Mouse (Mus musculus) heart, postnatal 14 days (tissue): ENCODE measurements around the gene 2310034G01Rik. TPM values are rescaled to one million over a fixed set of nuclear protein-coding genes. Genes with fewer than 3 reads are reported as not detected.
A peak's percentile ranks its signal among the peaks of the same experiment; 100 is the strongest.

Source experiments
- DNase-seq, 2 experiments: peaks; one replicate each; pipeline ENCODE4 v3.0.0; 2021 to 2022
- intact Hi-C: fragments of 180-260 bp; cut with DNase I; formaldehyde crosslinking; loops from one replicate; pipeline ENCODE4 v1.15.1; 2025
- total RNA-seq, 2 experiments: library from RNA; stranded (reverse); gene quantifications; 2 replicates each; pipeline ENCODE4 v1.2.3; 2021

2310034G01Rik gene
- total RNA-seq, 2 experiments from 2014 or later = 0.22 to 0.48 TPM

DNA sequence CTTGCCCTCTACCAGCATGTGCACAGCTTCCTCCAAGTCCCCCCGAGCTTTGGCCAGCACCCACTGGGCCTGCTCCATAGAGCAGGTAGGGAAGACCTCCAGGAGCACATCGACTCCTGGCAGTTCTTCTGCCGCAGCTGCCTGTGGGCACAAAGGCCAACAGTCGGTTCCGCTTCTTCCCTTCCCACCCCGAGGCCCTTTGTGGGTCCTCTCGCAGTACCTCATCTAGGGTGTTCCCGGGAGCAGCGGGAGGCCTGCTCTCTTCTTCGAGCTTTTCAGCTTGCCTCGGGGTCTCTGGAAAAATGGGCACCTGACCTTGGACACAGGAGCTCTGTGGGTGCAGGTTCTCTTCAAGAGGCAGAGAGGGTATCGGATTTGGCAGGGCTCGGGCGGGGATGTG is 18.8 kb downstream of the 2310034G01Rik start:
- intact Hi-C loops = no loop called here
- no peak for DNase-seq

DNA sequence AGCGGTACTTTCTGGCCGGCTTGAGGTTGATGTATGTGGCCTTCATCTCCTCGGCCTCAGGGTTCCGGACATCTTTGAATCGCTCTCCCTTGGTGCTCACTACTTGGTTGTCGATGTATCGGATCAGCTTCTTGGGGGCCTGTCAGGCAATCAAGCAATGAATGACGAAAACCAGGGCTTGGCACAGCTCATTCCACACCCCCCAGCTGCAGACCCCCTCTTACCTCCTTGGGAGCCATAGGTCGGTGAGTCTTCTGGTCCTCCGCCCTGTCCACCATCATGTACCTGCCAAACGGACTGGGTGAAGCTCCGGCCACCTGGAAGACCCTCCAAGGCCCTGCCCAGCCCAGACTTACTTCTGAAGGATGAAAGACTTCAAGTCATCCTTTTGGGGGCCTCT is 19.4 kb downstream of the 2310034G01Rik start:
- intact Hi-C loops = no loop called here
- DNase-seq = no peak

DNA sequence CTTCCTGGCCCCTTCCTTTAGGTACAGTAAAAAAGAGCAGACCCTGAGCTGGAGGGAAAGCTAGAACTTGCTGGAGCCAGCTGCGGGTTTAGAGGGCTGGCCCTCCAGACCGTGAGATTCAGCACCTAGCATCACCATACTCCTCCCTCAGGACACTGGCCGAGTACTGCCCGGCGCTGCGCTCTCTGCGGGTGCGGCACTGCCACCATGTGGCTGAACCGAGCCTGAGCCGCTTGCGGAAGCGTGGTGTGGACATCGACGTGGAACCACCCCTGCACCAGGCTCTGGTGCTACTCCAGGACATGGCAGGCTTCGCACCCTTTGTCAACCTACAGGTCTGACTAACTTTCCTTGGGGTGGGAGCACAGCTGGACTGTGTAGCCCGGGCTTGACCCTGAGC is 20.2 kb downstream of the 2310034G01Rik start:
- intact Hi-C loops = no loop called here

DNA sequence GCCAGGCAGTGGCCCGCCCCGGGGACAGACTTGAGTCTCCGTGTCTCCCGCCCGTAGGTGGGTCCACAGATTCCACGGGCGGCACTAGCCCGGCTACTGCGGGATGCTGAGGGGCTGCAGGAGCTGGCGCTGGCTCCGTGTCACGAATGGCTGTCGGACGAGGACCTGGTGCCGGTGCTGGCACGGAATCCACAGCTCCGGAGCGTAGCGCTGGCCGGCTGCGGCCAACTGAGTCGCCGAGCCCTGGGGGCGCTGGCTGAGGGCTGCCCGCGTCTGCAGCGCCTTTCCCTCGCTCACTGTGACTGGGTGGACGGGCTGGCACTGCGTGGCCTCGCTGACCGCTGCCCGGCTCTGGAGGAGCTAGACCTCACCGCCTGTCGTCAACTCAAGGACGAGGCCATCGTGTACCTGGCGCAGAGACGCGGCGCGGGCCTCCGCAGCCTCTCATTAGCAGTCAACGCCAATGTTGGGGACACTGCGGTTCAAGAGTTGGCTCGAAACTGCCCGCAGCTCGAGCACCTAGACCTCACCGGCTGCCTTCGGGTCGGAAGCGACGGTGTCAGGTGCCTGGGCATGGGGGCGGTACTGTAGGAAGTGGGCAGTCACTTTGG is 21.0 kb downstream of the 2310034G01Rik start:
- DNase-seq = peak; percentile 37 to 39
- intact Hi-C loops = no loop called here

More for the DNA sequence above, 20.2 kb downstream of the 2310034G01Rik start:
- DNase-seq = peak; percentile 89 to 90

DNA sequence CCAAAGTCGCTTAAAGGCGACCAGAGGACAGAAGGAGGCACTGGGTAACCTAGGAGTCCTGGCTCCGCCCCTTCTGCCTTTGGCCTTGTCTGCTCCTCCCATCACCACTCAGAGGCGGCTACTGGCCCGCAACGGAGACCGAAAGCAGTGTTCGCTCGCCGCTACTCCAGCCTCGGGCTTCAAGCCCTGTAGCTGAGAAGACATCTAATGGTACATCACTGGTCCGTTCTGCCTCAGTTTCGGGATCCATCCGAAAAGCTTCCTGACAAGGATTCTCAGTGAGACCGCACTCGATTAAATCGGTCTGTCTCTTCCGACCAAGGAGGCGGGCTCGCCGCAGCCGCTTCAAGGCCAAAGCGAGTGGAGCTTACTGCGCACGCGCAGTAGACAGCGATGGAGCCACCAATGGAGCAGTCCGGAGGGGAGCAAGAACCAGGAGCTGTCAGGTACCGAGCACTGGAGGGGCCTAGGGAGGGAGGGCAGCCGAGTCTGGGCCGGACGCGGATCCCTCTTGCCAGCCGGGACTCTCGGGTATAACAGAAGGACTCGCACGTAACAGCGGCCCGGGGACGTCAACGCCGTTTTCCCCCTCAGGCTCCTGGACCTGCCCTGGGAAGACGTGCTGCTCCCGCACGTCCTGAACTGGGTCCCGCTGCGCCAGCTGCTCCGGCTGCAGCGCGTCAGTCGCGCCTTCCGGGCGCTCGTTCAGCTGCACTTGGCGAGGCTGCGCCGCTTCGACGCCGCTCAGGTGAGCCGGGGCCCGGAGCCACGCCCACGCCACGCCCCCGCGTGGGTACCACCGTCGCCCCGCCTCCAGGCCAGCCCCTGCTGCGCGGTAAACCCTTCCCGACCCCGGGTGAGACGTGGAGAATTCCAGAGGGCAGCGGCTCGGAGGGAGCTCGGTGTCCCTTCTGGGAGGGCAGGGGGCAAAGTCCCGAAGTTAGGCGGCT is 21.7 kb downstream of the 2310034G01Rik start, which contains the start of gene Fbxl15:
TSS of gene Fbxl15 (plus strand) at position 104 of the 950 bp plus-strand sequence.
- intact Hi-C loops = no loop called here
- DNase-seq = peak; percentile 93 to 97

DNA sequence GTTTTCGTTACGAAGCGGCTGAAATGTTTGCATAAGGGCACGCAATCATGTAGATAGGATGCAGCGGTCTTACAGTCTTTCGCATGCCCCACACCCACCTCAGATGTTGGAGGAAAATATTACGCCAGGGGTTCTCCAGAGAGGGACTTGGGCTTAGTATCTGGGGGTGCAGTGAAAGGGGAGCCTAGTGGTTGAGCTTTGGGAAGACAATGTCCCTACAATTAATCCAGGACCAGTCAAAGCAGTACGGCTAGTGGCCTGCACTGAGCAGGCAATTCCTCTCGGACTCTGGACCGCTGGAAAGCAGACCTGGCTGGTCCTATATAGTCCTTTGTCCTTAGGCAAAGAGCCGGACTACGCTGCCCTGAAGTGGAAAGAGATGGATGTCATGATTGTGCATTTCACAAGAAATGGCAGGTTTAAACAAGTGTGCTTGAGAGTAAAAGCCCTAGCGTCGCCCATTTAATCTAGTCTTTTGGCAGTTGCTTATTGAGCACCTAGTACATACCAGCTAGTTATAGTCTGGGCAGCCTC is 22.5 kb downstream of the 2310034G01Rik start:
- no peak for DNase-seq
- intact Hi-C loops = loop anchor here (2.0 kb wide), 1 partner anchor 17 kb away; no protein-coding TSS in a partner anchor

DNA sequence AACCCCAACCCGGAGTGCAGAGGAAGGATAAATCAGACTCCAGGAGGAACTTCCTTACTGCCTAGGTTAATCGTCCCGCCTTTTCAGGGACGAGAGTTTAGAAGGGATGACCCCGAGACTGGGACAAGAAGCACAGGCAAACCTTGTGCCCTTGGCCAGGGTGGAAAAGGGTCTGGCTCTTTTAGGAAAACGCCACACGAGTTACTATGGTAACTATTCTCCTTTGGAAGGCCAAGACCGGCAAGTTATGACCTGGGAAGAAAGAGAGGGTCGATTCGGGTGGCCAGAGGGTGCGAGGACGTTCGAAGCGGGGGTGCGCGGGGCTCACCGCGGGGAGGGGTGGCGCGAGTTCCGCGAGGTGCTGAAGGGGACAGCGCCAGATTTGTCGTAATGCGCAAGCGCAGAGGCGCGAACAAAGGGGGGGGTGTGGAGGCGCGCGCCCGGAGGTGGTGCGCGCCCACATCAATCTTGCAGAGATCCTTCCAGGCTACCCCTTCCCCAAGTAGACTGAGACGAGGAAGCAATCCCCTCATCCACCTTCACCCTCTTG is 23.3 kb downstream of the 2310034G01Rik start, which contains the start of gene Psd:
TSS of gene Psd (minus strand) at position 401 of the 550 bp plus-strand sequence.
- intact Hi-C loops = loop anchor here (2.0 kb wide), 1 partner anchor 16 kb away; no protein-coding TSS in a partner anchor

DNA sequence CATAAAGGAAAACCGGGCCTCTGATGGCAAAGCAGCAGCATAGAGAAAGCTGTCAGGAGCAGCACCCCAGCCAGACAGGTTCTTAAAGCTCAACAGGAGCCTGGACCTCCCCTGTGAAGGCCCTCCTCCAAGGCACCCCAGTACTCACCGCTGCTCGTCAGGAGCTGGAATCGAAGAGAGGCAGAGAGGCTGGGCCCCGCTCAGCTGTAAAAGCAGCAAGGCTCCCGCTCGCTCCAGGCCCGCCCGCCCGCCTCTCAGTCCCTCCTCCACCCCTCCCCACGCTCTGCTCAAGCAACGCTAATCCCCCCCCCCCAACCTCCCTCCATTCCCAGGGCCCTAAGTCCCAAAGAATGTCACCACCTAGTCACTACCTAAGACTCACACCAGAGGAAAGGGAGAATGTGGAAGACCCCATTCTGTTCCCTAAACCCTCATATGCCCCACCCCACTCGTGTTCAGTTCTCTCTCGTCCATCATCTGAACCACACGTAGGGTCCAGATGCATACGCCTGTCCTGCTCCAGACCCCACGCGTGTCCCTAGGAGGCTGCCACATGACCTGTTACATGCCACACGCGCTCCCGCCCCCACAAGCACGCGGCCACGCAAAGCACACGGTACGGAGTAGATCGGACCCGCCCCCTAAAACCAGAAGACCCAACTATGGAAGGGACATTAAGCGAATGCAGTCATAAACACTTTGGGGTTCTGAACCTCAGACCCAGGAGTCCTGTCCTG is 23.9 kb downstream of the 2310034G01Rik start:
- intact Hi-C loops = loop anchor here (2.0 kb wide), 1 partner anchor 15 kb away; no protein-coding TSS in a partner anchor
- no peak for DNase-seq

More for the DNA sequence above, 23.3 kb downstream of the 2310034G01Rik start, which contains the start of gene Psd:
- peak; percentile 61 to 64 for DNase-seq

DNA sequence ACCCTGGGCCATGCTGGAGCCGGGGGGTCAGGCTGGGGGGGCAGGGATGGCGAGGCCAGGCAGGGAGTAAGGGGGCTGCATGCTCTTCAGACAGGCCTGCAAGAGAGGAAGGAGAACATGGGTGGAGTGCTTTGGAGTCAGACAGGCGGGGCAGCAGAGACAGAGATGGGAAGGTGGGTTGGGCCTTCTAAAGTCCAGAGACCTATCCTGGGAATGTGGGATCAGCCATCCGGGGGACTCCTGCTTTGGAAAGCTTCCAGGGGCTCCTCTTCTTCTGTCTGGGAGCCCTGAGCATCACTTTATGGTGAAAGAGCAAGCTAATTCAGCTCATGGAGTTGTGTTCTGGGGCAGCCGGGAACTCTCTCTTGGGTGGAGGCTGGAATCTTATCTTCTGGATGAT is 25.2 kb downstream of the 2310034G01Rik start:
- intact Hi-C loops = no loop called here

DNA sequence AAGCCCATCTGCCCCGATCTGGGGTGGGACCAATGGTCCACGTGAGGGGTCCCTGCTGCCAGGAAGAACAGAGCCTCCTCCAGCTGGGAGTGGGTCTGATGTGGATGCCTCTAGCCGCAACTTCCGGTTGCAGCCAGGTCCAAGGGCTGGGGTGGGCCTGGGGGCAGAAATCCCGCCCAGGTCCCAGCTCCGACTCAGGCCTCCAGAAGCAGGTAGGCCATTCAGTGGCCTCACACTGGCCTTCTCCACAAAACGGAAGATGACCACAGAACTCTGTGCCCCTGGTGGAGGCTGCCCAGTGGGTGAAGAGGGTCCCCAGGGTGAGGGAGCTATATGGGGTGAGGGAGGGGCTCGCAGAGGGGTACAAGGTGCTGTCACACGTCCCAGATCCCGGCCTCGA is 25.7 kb downstream of the 2310034G01Rik start:
- DNase-seq = no peak
- intact Hi-C loops = no loop called here

More for the DNA sequence above, 25.2 kb downstream of the 2310034G01Rik start:
- no peak for DNase-seq

DNA sequence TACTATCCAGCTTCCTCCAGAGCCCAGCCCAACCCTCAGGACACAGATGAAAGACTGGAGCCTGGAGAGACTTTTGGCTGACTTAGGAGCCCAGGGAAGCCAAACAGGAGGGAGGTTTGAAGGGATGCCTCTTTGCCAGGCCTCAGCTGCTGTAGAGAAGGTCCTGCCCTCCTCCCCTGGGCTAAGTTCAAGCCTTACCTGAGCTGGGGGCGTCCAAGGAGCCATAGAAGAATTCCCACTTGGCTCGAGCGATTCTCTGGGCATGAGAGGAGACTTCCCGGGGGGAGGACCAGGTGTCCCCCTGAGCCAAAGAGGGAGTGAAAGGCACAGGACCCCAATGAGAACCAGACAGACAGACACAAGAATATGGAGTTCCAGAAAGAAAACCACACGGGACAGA is 26.4 kb downstream of the 2310034G01Rik start:
- intact Hi-C loops = no loop called here

DNA sequence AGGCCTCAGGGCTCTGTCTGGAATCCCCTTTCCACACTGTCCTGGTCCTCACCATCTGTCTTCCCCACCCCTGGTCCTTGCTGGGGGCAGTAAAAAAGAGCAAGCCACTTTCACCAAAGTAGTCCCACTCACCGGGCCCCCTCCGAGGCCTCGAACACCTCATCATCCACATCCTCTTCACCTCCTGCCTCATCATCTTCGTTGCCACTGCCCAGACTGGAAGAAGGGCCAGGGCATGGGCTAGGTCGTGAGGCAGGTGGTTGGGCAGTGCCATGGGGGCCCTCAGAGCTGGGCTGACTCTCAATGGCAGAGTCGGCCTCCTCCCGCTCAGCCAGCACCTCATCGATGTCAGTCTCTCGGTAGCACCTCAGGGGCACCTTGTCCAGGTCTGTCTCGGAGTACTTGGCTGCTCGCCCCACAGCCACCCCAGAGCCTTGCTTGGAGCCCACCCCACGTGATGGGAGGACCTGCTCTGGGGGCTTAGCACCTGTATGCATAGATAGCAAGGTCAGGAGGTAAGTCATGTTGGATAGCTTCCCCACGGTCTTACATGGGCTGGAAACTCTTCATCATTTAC is 27.0 kb downstream of the 2310034G01Rik start:
- DNase-seq = no peak
- intact Hi-C loops = no loop called here

More for the DNA sequence above, 26.4 kb downstream of the 2310034G01Rik start:
- DNase-seq = no peak

DNA sequence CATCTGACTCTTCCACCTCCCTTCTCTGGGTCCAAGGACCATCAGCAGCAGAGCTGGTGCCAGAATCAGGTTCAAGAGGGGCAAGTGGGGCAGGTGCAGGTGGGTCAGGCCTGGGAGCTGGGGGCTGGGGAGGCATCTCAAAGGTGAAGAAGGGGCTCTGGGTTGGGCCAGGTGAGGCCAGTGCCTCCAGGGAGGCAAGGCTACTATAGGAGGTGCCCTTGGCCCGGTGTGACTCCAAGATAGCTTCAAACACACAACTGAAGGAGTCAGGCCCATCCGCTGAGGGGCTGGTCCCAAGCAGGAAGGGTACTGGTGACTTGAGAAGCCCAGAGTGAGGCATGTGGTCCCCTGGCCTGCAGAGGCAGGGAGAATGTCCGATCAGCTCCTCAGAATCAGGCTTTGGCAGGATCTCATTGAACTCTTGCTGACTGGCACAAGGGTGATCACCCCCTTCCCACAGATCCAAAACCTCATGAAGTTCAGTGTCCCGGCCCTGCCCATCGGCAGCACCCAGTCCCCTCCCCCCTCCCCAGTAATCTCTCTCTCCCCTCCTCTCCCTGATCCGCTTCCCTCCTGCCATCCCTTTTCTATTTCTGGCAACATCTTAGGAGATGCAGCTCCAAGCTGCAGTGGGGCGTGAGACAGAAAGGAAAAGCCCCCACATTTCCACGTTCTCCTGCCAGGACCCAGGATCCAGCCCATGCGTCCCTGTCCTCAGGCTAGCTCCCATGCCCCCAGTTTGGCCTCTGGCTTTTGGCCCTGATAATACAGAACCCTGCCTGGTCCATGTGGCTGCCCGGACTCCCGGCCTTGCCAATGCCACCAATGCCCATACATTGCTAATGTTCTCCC is 27.7 kb downstream of the 2310034G01Rik start:
- DNase-seq = no peak
- intact Hi-C loops = no loop called here

DNA sequence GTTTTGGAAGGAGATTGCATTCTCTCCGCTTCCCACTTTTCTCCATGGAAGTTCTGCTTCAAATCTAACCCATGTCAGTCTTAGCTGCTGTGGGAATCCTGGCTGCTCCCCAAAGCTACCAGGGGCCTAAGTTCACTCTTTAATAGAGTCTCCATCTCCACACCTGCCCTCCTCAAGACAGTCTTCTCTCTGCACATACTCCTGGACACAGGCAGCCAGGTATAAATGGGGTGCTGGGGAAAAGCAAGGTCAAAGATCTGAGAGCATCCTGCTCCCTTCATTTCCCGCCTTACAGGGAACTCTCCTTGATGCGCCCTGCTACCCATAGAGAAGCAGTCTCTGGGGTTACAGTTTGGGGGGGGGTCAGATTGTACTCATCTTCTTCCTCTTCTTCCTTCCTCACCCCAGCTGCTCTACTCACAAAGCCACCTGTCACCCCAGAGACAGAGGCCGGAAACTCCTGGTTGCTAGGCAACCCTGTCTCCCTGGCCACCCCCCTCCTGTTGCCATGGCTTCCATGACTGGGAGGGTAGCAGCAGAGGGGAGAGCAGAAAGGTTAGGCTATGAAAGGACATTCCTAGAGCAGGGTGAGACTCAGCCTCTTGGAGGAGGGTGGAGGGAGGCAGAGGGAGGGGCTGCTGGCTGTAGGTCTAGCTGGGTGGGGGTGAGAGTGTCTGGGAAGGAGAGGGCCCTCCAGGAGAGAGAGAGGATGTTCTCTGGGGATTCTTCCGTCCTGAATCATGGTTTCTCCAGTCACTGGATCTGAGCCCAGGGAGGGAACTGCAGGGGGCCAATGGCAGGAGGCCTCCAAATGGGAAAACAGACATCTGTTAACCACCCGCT is 28.8 kb downstream of the 2310034G01Rik start:
- intact Hi-C loops = no loop called here
- no peak for DNase-seq

DNA sequence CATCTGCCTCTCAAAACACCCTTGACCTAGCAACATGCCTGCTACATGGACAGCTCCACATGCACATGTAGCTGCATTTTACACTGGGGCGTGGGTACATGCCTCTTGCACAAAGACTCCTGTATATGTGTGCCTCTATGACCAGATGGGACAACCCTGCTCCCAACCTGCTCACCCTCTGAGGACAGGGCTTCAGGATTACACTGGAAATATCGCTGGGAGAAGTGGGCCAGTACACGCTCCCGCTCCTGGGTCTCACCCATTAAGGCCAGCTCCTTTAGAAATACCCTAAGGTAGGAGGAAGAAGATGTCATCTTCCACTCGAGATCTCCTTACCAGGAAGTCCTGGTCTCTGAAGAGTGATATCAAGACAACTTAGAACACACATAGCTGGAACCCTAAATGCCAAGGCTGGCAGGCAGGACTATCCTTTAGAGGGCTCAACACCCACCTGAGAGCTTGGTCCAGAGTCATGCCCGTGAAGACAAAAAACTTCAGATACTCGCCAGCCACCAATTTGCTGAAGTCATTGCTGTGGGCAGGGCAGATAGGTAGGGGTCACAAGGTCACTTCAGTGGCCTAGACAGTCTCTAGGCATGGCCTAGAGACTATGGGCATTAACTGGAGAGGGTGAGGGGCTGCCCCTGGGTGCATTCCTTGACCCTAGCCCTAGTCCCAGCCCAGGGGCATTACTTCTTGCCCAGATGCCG is 29.9 kb downstream of the 2310034G01Rik start:
- DNase-seq = no peak
- intact Hi-C loops = no loop called here

DNA sequence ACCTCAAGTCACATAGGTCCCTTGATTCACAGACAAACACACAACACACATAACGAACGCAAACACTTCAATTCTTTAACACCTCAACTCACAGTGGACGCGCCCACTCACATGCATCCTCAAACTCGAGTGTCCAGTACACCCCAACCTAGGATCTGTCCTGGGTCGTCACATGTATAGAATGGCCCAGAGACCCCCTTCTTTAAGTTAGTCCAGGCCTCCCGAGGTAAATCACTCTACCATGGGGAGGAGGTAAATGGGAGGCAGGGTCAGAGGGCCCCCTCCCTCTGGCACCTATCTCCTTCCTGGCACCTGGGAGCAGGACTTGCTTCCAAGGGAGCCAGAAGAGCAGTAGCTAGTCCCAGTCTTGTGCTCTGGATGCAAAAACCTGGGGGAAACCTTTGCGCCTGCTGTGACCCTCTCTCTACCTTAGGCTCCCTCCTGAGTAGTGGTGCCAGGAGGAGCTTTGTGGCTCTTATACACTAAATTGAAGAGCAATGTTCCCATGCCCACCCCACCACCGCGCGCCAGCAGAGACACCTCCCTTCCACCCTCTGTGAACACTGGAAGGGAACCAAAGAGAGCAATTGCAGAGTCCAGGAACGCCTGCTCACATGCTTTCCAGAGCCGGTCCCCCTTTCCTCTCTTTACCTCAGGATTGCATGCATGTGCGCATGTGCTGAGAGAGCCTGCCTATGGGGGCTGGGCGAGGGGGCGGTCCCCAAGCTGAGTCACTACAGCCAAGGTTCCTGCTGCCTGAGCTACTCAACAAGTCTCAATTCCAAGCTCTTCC is 31.3 kb downstream of the 2310034G01Rik start:
- peak; percentile 66 to 73 for DNase-seq
- intact Hi-C loops = no loop called here
